Mouse (Mus musculus) stomach, embryonic 14.5 days (tissue): ENCODE data around the gene Adipoq. TPM values are rescaled to one million over a fixed set of nuclear protein-coding genes. Genes with fewer than 3 reads are reported as not detected.
"Not testable (repeated sequence)": the region's sequence is repeated elsewhere in the genome, so short reads cannot be mapped to it uniquely, and the experiment has no call there.

Experiments
- ATAC-seq: fragments of 200-750 bp; cut with Nextera tagmentation; 2 replicates; pipeline ENCODE4 v1.8.0; 2017; ENCODE audit warnings: low read depth, moderate TSS enrichment; ENCODE audit not compliant: insufficient number of reproducible peaks, insufficient read depth, low FRiP score
- H3K27ac ChIP-seq: fragments of 300-500 bp; sonication (generic); 2 replicates; pipeline ENCODE4 v1.5.1; 2014; ENCODE audit warnings: mild to moderate bottlenecking, low read length, moderate library complexity, mixed read lengths
- H3K27me3 ChIP-seq: fragments of 300-500 bp; sonication (generic); 2 replicates; pipeline ENCODE4 v1.6.1; 2014; ENCODE audit warnings: low read length, control low read depth, mixed read lengths; ENCODE audit not compliant: control insufficient read depth, insufficient read depth
- H3K36me3 ChIP-seq: fragments of 300-500 bp; sonication (generic); 2 replicates; pipeline ENCODE4 v1.6.1; 2014; ENCODE audit warnings: mild to moderate bottlenecking, control low read depth, low read length, moderate library complexity, mixed read lengths; ENCODE audit not compliant: control insufficient read depth, insufficient read depth
- H3K4me1 ChIP-seq: fragments of 300-500 bp; sonication (generic); 2 replicates; pipeline ENCODE4 v1.6.1; 2014; ENCODE audit warnings: low read length, control low read depth, mixed read lengths; ENCODE audit not compliant: control insufficient read depth, insufficient read depth
- H3K4me2 ChIP-seq: fragments of 300-500 bp; sonication (generic); replicated peaks from 2 replicates; pipeline ENCODE4 v1.6.1; 2014; ENCODE audit warnings: low read depth, low read length, control low read depth
- H3K4me3 ChIP-seq: fragments of 300-500 bp; sonication (generic); 2 replicates; pipeline ENCODE4 v1.5.1; 2014; ENCODE audit warnings: low read depth, low read length, control low read depth
- H3K9ac ChIP-seq: fragments of 300-500 bp; sonication (generic); replicated peaks from 2 replicates; pipeline ENCODE4 v1.6.1; 2014; ENCODE audit warnings: low read depth, mild to moderate bottlenecking, control low read depth, low read length, moderate library complexity, mixed read lengths
- H3K9me3 ChIP-seq: fragments of 300-500 bp; sonication (generic); 2 replicates; pipeline ENCODE4 v1.6.1; 2016; ENCODE audit warnings: low read depth, low read length, control low read depth; ENCODE audit not compliant: control insufficient read depth
- WGBS: fragments of 180-500 bp; shearing (Covaris S2); extraction: QIAGEN DNeasy Blood & Tissue Kit; methylation state at CpG from one replicate; pipeline ENCODE4 v1.1.7; 2014; 5-methylcytosine and 5-hydroxymethylcytosine counted together
- polyA plus RNA-seq: library from polyadenylated mRNA; unstranded; fragments of >200 nt; fragmentation: Nextera tagmentation; extraction: Ambion mirVana; gene quantifications from 2 replicates; pipeline ENCODE4 v1.2.1, GENCODE M21; 2014

The Adipoq gene
- polyA plus RNA-seq, 1 experiment from 2014 or later, result not detected

- Histone ChIP-seq H3K27me3 (no peaks in the 10 kb centered on the region), H3K36me3 (no peaks in the 10 kb centered on the region), H3K4me2 (no peak overlapping the region), H3K4me3 (no peak overlapping the region), H3K9me3 (no peaks in the 10 kb centered on the region; the same call in 1 of the 2 replicates), H3K27ac (no peak overlapping the region), H3K4me1 (no peaks in the 10 kb centered on the region), H3K9ac (no peak overlapping the region)
- WGBS, result 43% methylated on average over 3 of the region's 3 CpGs
- no peak for ATAC-seq
Observed at GRCm38 (mm10) chr16:23175956-23176355, 29.6 kb downstream of the Adipoq start.

DNA sequence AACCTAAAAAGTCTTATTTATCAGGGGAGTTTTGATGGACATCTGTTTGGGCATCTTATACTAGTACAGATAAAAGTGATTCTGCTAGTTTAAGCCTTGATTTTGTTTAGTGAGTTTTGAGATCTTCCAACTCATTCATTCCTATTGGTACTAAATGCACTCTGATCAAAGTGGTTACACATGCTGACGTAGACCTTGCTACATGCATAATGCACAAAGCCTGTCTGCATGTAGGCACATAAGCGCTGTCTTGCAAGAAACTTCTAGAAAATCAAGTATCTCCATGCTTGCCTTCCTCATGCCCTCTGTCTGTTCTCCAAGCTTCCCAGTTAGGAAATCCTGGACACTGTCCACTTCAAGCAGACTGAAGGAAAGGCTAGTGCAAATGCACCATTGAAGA, 31.5 kb downstream of the Adipoq start:
- no peak for ATAC-seq
- no peaks in the 10 kb centered on the region for H3K9me3 ChIP-seq
- no peak overlapping the region for H3K4me2 ChIP-seq
- H3K36me3 ChIP-seq, result no peaks in the 10 kb centered on the region
- H3K9ac ChIP-seq, result no peak overlapping the region
- H3K4me1 ChIP-seq, result no peaks in the 10 kb centered on the region
- no peak overlapping the region for H3K27ac ChIP-seq
- H3K4me3 ChIP-seq, result no peak overlapping the region
- WGBS, result 88% methylated on average over 2 of the region's 2 CpGs
- H3K27me3 ChIP-seq, result no peaks in the 10 kb centered on the region

DNA sequence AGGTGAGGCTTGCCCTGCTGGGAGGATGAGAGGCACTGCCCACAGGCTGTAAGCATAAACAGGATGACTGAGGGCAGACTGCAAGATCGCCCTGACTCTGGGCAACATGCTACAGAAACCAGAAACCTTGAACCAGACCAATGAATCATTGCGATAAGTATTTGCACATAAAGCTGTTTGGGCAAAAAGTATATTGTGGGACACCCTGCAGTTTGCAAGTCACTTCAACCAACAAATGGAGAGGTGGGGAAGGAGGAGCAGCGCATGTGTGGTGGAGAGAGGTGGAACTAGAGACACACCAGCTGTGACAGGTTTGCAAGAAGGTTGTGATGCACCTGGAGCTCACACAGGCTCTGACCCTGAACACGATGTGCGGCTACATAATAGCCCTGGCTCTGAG, 32.5 kb downstream of the Adipoq start:
- ATAC-seq, result no peak
- Histone ChIP-seq H3K27me3 (no peaks in the 10 kb centered on the region), H3K9ac (no peak overlapping the region), H3K27ac (no peak overlapping the region), H3K4me2 (no peak overlapping the region), H3K36me3 (no peaks in the 10 kb centered on the region), H3K4me3 (no peak overlapping the region), H3K9me3 (no peaks in the 10 kb centered on the region), H3K4me1 (no peaks in the 10 kb centered on the region)
- WGBS, result 89% methylated on average over 5 of the region's 5 CpGs

- not testable (repeated sequence) for H3K4me2 ChIP-seq, H3K4me3 ChIP-seq, H3K9ac ChIP-seq, ATAC-seq, H3K36me3 ChIP-seq, H3K4me1 ChIP-seq, H3K27ac ChIP-seq, H3K9me3 ChIP-seq, H3K27me3 ChIP-seq
- 91% methylated on average over 18 of the region's 18 CpGs for WGBS
Observed at GRCm38 (mm10) chr16:23179436-23179835, 33.1 kb downstream of the Adipoq start.

DNA sequence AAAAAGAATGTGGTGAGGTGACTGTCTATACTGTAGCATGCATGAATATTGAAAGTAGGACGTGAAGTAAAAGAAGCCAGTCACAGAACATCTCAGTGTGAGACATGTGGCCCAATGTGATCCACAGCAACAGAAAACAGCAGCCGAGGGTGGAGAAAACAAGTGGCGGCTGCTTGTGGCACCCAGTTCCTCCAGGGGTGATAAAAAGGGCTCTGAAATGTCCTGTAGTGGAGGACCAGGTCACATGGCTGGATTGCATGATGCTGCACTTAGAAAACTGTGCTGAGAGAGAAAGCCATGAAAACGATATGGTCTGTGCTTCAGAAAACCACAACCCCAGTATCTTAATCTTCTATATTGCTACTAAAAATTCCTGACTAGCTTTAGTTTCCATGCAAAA, 34.7 kb downstream of the Adipoq start:
- H3K9me3 ChIP-seq, result no peaks in the 10 kb centered on the region
- WGBS, result 62% methylated on average over 4 of the region's 4 CpGs
- H3K36me3 ChIP-seq, result no peaks in the 10 kb centered on the region

DNA sequence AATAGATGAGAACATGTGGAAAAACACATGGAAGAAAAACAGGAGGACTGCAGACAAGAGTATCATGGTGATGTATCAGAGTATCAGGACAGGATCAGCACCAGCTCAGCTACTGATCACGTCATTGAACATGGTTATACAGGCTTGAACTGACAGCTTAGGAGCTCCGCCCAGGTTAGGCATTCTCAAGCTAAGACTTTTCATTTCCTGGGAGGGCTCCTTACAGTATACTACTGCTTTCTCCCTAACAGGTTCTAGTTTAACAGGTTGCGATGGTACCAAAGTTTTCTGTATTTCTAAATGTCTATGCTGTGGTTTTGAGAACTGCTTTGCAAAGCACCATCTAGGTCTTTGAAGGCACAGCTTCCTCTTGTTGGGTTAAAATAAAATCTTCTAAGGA, 35.2 kb downstream of the Adipoq start:
- Histone ChIP-seq H3K4me2 (no peak overlapping the region), H3K36me3 (no peaks in the 10 kb centered on the region), H3K27ac (no peak overlapping the region), H3K9me3 (no peaks in the 10 kb centered on the region), H3K9ac (no peak overlapping the region), H3K27me3 (no peaks in the 10 kb centered on the region), H3K4me1 (no peaks in the 10 kb centered on the region), H3K4me3 (no peak overlapping the region)
- no peak for ATAC-seq
- 72% methylated on average over 3 of the region's 3 CpGs for WGBS

More for the DNA sequence above, 34.7 kb downstream of the Adipoq start:
- no peaks in the 10 kb centered on the region for H3K27me3 ChIP-seq
- ATAC-seq, result no peak
- no peak overlapping the region for H3K4me3 ChIP-seq
- H3K4me1 ChIP-seq, result no peaks in the 10 kb centered on the region
- no peak overlapping the region for H3K4me2 ChIP-seq
- H3K9ac ChIP-seq, result no peak overlapping the region
- no peak overlapping the region for H3K27ac ChIP-seq

- H3K27ac ChIP-seq, result no peak overlapping the region
- 88% methylated on average over 1 of the region's 1 CpGs for WGBS
Observed at GRCm38 (mm10) chr16:23181942-23182597, 35.7 kb downstream of the Adipoq start.

GRCm38 (mm10) chr16:23185824-23186223, 39.5 kb downstream of the Adipoq start:
- Histone ChIP-seq H3K4me1 (no peaks in the 10 kb centered on the region), H3K27me3 (no peaks in the 10 kb centered on the region), H3K4me2 (no peak overlapping the region), H3K4me3 (no peak overlapping the region), H3K27ac (no peak overlapping the region), H3K9me3 (no peaks in the 10 kb centered on the region), H3K9ac (no peak overlapping the region), H3K36me3 (no peaks in the 10 kb centered on the region)
- WGBS, result 91% methylated on average over 2 of the region's 2 CpGs
- no peak for ATAC-seq

More at GRCm38 (mm10) chr16:23181942-23182597, 35.7 kb downstream of the Adipoq start:
- no peak for ATAC-seq
- no peak overlapping the region for H3K9ac ChIP-seq
- H3K4me3 ChIP-seq, result no peak overlapping the region
- H3K4me1 ChIP-seq, result no peaks in the 10 kb centered on the region
- H3K9me3 ChIP-seq, result no peaks in the 10 kb centered on the region
- H3K4me2 ChIP-seq, result no peak overlapping the region
- no peaks in the 10 kb centered on the region for H3K36me3 ChIP-seq
- H3K27me3 ChIP-seq, result no peaks in the 10 kb centered on the region

- Histone ChIP-seq H3K9ac (no peak overlapping the region), H3K27me3 (no peaks in the 10 kb centered on the region), H3K27ac (no peak overlapping the region), H3K9me3 (no peaks in the 10 kb centered on the region), H3K4me2 (no peak overlapping the region), H3K36me3 (no peaks in the 10 kb centered on the region), H3K4me1 (no peaks in the 10 kb centered on the region), H3K4me3 (no peak overlapping the region)
- ATAC-seq, result no peak
- WGBS, result 50% methylated on average over 4 of the region's 4 CpGs
Observed at GRCm38 (mm10) chr16:23186418-23186817, 40.1 kb downstream of the Adipoq start.
